Mouse (Mus musculus) bone marrow, adult 2 months (tissue): ENCODE results near the gene Tial1. TPM values are rescaled to one million over a fixed set of nuclear protein-coding genes. Genes with fewer than 3 reads are reported as not detected.

ENCODE experiments used
- H3K27ac ChIP-seq: fragments of 200-500 bp; 2 replicates; pipeline ENCODE4 v1.5.1; 2012; ENCODE audit warnings: low read depth, mild to moderate bottlenecking, control low read depth, inconsistent platforms, low read length; ENCODE audit not compliant: control insufficient read depth, poor library complexity, insufficient read depth
- H3K4me1 ChIP-seq: fragments of 200-500 bp; 2 replicates; pipeline ENCODE4 v1.6.1; 2011; ENCODE audit warnings: low read length; ENCODE audit not compliant: control insufficient read depth, insufficient read depth
- H3K4me3 ChIP-seq: fragments of 200-500 bp; replicated peaks from 2 replicates; pipeline ENCODE3; 2011; ENCODE audit warnings: mild to moderate bottlenecking, low read depth, low read length, control low read depth; ENCODE audit not compliant: control insufficient read depth
- CTCF ChIP-seq: fragments of 200-500 bp; IDR thresholded peaks from 2 replicates; pipeline ENCODE4 v1.5.1; 2011; ENCODE audit warnings: low read length, control low read depth; ENCODE audit not compliant: control insufficient read depth, insufficient read depth
- POLR2A ChIP-seq: fragments of 200-500 bp; IDR thresholded peaks from 2 replicates; pipeline ENCODE4 v1.6.1; 2011; ENCODE audit warnings: low read depth, mild to moderate bottlenecking, control low read depth, low read length, borderline replicate concordance; ENCODE audit not compliant: control insufficient read depth
- WGBS: fragments of 180-500 bp; shearing (Covaris S2); methylation state at CpG from one replicate; pipeline ENCODE4 v1.1.7; 2018; 5-methylcytosine and 5-hydroxymethylcytosine counted together
- polyA plus RNA-seq: library from polyadenylated mRNA; stranded (reverse); fragments of >200 nt; gene quantifications from 2 replicates; pipeline ENCODE4 v1.2.4, GENCODE M21; 2011; ENCODE audit warnings: low replicate concordance; ENCODE audit not compliant: missing spikeins, insufficient read depth, insufficient read length

Gene Tial1
- polyA plus RNA-seq, 1 experiment, result 180 TPM

GRCm38 (mm10) chr7:128410708-128411413 is 50.7 kb downstream of the Tial1 start:
- peaks cover 2% of the 10 kb centered on the region; the same call in 1 of the 2 replicates for H3K4me1 ChIP-seq
- H3K4me3 ChIP-seq, result no peak overlapping the region
- TF ChIP-seq CTCF, result no peak
- 42% methylated on average over 11 of the region's 11 CpGs for WGBS
- H3K27ac ChIP-seq, result no peak overlapping the region

DNA sequence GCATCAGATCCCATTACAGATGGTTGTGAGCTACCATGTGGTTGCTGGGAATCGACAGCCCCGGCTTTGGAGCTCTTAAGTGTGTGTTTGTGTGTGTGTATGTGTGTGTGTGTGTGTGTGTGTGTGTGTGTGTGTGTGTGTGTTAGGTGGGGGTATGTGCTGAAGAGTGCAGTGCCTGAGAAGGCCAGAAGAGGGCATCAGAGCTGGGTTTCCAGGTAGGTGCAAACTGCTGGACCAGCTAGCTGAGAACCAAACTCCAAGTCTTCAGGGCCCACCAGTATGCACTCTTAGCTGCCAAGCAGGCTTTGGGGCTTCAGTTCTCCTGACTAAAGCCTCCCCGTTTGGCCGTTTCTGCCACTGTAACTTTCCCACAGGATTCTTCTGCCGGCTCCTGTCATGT is 53.3 kb downstream of the Tial1 start:
- peaks cover 2% of the 10 kb centered on the region; the same call in 1 of the 2 replicates for H3K4me1 ChIP-seq
- TF ChIP-seq CTCF (peak; percentile 39; the same call in 1 of the 2 replicates), POLR2A (no peak)
- no peak overlapping the region for H3K4me3 ChIP-seq
- 92% methylated on average over 5 of the region's 5 CpGs for WGBS
- H3K27ac ChIP-seq, result no peak overlapping the region

- Histone ChIP-seq H3K4me3 (no peak overlapping the region), H3K27ac (no peak overlapping the region), H3K4me1 (no peaks in the 10 kb centered on the region; the same call in 1 of the 2 replicates)
- no peak for TF ChIP-seq CTCF
- no peak for TF ChIP-seq POLR2A
- WGBS, result 88% methylated on average over 6 of the region's 6 CpGs
These were observed 57.5 kb downstream of the Tial1 start for GRCm38 (mm10) chr7:128403988-128404387.

GRCm38 (mm10) chr7:128403586-128403985 is 57.9 kb downstream of the Tial1 start:
- H3K27ac ChIP-seq, result no peak overlapping the region
- peaks cover 1% of the 10 kb centered on the region; the same call in 1 of the 2 replicates for H3K4me1 ChIP-seq
- no peak for TF ChIP-seq POLR2A
- TF ChIP-seq CTCF, result no peak
- H3K4me3 ChIP-seq, result no peak overlapping the region
- WGBS, result 80% methylated on average over 6 of the region's 6 CpGs

- H3K4me3 ChIP-seq, result no peak overlapping the region
- H3K4me1 ChIP-seq, result peaks cover 5% of the 10 kb centered on the region
- H3K27ac ChIP-seq, result no peak overlapping the region
- no peak for TF ChIP-seq POLR2A
- TF ChIP-seq CTCF, result no peak
- 64% methylated on average over 10 of the region's 10 CpGs for WGBS
These were observed 58.4 kb downstream of the Tial1 start for GRCm38 (mm10) chr7:128403128-128403527.

GRCm38 (mm10) chr7:128402577-128402976 is 58.9 kb downstream of the Tial1 start:
- no peak for TF ChIP-seq CTCF
- TF ChIP-seq POLR2A, result no peak
- Histone ChIP-seq H3K4me1 (peaks cover 6% of the 10 kb centered on the region), H3K27ac (no peak overlapping the region), H3K4me3 (no peak overlapping the region)
- 80% methylated on average over 8 of the region's 8 CpGs for WGBS

- WGBS, result 10% methylated on average over 4 of the region's 4 CpGs
- peaks cover 8% of the 10 kb centered on the region for H3K4me1 ChIP-seq
- H3K27ac ChIP-seq, result no peak overlapping the region
- TF ChIP-seq POLR2A (no peak), CTCF (no peak)
- no peak overlapping the region for H3K4me3 ChIP-seq
These were observed 62.9 kb downstream of the Tial1 start for GRCm38 (mm10) chr7:128398664-128399063.

- H3K27ac ChIP-seq, result no peak overlapping the region
- 62% methylated on average over 2 of the region's 2 CpGs for WGBS
- no peak overlapping the region for H3K4me3 ChIP-seq
- peaks cover 10% of the 10 kb centered on the region for H3K4me1 ChIP-seq
- TF ChIP-seq POLR2A (no peak), CTCF (no peak)
These were observed 64.5 kb downstream of the Tial1 start for GRCm38 (mm10) chr7:128397066-128397465.
